Mouse (Mus musculus): Measurements from ENCODE around the gene Ppp2r5e. TPM values are rescaled to one million over a fixed set of nuclear protein-coding genes. Genes with fewer than 3 reads are reported as not detected.

Gene Ppp2r5e
- polyA plus RNA-seq, 1 experiment from 2014 or later = 24.0 TPM

DNA sequence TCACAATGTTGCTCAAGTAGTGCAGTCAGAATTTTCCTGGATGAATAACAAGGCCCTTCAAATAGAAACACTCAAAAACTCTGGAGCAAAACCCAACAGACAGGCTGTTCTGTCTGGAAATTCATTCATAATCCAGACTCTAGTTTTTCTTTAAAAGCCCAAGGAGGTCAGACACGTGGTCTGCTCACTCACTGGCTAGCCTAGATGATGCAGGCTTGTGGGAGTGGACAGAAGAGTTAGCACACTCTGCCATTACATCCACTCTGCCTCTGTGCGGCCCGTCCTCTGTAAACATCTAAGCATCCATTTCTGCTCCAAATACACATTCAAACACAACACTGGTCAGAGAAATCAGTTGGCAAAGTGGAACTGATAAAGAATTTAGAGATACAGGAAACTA is 117.4 kb downstream of the Ppp2r5e start:
- ATAC-seq = no peak
- Histone ChIP-seq H3K4me1 (peaks cover 8% of the 10 kb centered on the region; the same call in 1 of the 2 replicates), H3K4me3 (no peak overlapping the region), H3K27ac (no peak overlapping the region; the same call in 1 of the 2 replicates), H3K9me3 (replicated peaks) (no peaks in the 10 kb centered on the region), H3K4me2 (no peak overlapping the region), H3K9ac (no peak overlapping the region), H3K27me3 (no peaks in the 10 kb centered on the region), H3K36me3 (ENCODE audit: poor library complexity, severe bottlenecking) (peaks cover 9% of the 10 kb centered on the region)
- WGBS = 91% methylated on average over 3 of the region's 3 CpGs

DNA sequence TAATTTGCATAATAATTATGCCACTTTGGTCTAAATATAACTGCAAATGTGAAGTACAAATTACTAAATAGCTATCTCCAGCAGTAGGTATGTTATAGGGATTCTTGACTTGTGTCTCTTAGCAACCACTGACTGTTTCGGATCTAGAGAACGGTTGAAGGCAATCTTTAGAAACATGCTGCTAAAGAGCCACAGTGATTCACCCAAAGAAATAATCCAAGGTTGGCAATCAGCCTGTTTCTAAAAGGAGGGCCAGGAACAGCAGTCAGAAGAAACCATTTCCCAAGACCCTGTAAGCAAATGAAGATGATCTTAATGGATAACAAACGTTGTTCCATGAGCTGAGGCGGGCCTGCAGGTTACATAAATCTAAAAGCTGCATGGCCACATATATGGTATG is 117.9 kb downstream of the Ppp2r5e start:
- Histone ChIP-seq H3K9me3 (replicated peaks) (no peaks in the 10 kb centered on the region), H3K36me3 (ENCODE audit: poor library complexity, severe bottlenecking) (peaks cover 9% of the 10 kb centered on the region), H3K4me3 (no peak overlapping the region), H3K27me3 (no peaks in the 10 kb centered on the region), H3K4me2 (no peak overlapping the region), H3K9ac (no peak overlapping the region), H3K27ac (no peak overlapping the region), H3K4me1 (peaks cover 8% of the 10 kb centered on the region; the same call in 1 of the 2 replicates)
- WGBS = 61% methylated on average over 4 of the region's 4 CpGs
- no peak for ATAC-seq

DNA sequence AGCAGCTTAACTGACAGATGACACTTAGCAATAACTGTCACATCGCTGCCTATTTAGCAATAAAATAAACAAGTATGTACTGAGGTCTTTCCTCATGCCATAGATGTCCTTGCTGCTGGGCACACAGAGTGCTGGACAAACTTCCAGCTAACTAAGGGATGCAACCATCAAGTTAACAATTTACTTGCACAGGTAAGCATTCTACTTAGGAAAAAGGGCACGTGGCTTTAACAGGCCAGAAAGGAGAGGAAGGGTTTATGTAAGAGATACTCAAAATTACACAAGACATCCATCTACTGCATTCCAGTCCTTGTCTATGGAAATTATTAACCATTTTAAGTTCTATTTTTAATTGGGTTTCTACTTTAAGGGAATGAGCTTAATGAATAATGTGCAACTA is 123.0 kb downstream of the Ppp2r5e start:
- Histone ChIP-seq H3K4me1 (peaks cover 5% of the 10 kb centered on the region; the same call in 1 of the 2 replicates), H3K36me3 (ENCODE audit: poor library complexity, severe bottlenecking) (peaks cover 13% of the 10 kb centered on the region; the same call in 1 of the 2 replicates), H3K27me3 (no peaks in the 10 kb centered on the region), H3K4me2 (no peak overlapping the region), H3K4me3 (no peak overlapping the region), H3K9me3 (replicated peaks) (no peaks in the 10 kb centered on the region), H3K27ac (no peak overlapping the region), H3K9ac (no peak overlapping the region)
- no peak for ATAC-seq
- WGBS = 96% methylated on average over 2 of the region's 2 CpGs

DNA sequence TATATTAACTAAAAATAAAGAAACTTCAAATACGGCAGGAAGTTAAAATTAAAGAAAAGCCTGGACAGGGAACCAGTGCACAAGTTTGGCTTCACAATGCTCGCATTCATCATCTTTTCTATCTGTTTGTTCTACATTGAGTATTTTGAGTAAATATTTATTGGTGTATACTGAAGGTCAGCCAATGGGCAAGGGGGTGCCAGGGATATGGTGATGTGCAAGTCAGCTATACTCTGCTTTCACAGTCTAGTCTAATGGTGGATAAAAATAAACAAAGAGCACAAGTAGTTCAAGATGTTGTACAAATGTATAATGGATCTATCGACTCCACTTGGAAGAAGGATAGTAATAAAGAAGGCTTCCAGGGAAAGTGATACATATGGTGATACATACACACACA is 123.9 kb downstream of the Ppp2r5e start:
- Histone ChIP-seq H3K4me1 (peaks cover 4% of the 10 kb centered on the region; the same call in 1 of the 2 replicates), H3K27me3 (no peaks in the 10 kb centered on the region), H3K4me2 (no peak overlapping the region), H3K4me3 (no peak overlapping the region), H3K36me3 (ENCODE audit: poor library complexity, severe bottlenecking) (peaks cover 20% of the 10 kb centered on the region; the same call in 1 of the 2 replicates), H3K9ac (no peak overlapping the region), H3K9me3 (replicated peaks) (no peaks in the 10 kb centered on the region), H3K27ac (no peak overlapping the region)
- ATAC-seq = no peak
- WGBS = 94% methylated on average over 3 of the region's 3 CpGs

DNA sequence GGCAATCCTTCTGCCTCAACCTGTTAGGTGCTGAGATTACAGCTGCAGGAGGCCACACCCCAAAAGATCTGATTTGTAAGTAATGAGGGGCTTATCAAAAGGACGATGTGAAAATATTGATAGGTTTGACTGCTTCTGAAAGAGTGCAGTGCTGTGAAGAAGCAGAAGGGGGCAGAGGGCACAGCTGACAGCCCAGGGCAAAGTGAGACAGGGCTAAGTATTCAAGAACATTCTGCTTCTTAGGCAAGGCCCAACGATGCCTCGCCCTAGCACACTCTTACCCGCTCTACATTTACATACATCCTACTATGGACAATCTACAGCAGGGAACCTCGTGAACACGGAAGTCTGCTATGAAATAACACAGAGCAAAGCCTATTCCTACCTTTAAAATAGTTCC is 128.2 kb downstream of the Ppp2r5e start:
- no peak for ATAC-seq
- H3K27ac ChIP-seq = no peak overlapping the region
- H3K4me2 ChIP-seq = no peak overlapping the region
- no peaks in the 10 kb centered on the region for H3K9me3 ChIP-seq (replicated peaks)
- no peak overlapping the region for H3K9ac ChIP-seq
- 92% methylated on average over 6 of the region's 6 CpGs for WGBS
- no peaks in the 10 kb centered on the region for H3K27me3 ChIP-seq
- peaks cover 4% of the 10 kb centered on the region; the same call in 1 of the 2 replicates for H3K4me1 ChIP-seq
- H3K36me3 ChIP-seq (ENCODE audit: poor library complexity, severe bottlenecking) = peaks cover 59% of the 10 kb centered on the region
- no peak overlapping the region for H3K4me3 ChIP-seq

DNA sequence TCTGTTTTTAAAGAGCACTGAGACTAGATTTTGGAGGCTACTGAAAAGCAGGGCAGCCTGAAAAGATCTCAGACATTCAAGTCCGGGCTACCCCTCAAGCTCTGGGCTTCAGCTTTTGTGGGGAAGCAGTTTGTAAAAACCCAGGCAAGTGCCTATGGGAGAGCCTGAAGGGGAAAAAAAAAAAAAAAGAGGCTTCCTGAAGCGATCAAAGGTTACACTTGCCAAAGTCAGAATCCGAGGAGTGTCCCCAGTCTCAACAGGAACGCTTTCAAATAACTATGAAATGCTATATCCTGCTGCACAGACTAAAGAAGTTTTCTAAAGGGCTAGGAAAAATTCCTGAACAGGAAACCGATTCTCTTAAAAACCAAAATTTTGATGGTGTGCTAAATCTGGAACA is 128.9 kb downstream of the Ppp2r5e start:
- Histone ChIP-seq H3K4me1 (peaks cover 4% of the 10 kb centered on the region; the same call in 1 of the 2 replicates), H3K27me3 (no peaks in the 10 kb centered on the region), H3K36me3 (ENCODE audit: poor library complexity, severe bottlenecking) (peaks cover 64% of the 10 kb centered on the region), H3K27ac (no peak overlapping the region), H3K4me3 (no peak overlapping the region), H3K9ac (no peak overlapping the region), H3K4me2 (no peak overlapping the region), H3K9me3 (replicated peaks) (no peaks in the 10 kb centered on the region)
- ATAC-seq = no peak
- 82% methylated on average over 5 of the region's 5 CpGs for WGBS

DNA sequence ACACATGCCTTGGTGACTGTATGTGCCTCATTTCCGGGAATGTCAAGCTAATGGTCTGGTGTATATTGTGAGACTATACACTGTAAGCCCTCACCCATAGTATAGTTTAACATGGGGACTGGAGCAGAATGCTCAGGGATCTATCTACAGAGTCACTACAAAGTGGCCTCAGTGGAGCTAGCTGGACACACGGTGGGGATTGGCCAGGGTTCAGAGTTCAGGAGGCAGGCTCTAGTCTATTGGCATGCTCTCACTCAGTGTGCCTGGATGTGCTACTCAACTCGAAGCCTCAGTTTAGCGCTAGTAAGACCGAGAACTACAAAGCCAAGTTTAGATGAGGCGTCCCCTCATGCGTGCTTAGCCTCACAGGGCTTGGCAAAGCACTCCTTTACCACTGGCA is 129.8 kb downstream of the Ppp2r5e start:
- Histone ChIP-seq H3K27me3 (no peaks in the 10 kb centered on the region), H3K9me3 (replicated peaks) (no peaks in the 10 kb centered on the region), H3K4me2 (no peak overlapping the region), H3K4me1 (peaks cover 4% of the 10 kb centered on the region; the same call in 1 of the 2 replicates), H3K36me3 (ENCODE audit: poor library complexity, severe bottlenecking) (peaks cover 72% of the 10 kb centered on the region), H3K4me3 (no peak overlapping the region), H3K9ac (no peak overlapping the region), H3K27ac (no peak overlapping the region)
- 92% methylated on average over 7 of the region's 7 CpGs for WGBS
- no peak for ATAC-seq

DNA sequence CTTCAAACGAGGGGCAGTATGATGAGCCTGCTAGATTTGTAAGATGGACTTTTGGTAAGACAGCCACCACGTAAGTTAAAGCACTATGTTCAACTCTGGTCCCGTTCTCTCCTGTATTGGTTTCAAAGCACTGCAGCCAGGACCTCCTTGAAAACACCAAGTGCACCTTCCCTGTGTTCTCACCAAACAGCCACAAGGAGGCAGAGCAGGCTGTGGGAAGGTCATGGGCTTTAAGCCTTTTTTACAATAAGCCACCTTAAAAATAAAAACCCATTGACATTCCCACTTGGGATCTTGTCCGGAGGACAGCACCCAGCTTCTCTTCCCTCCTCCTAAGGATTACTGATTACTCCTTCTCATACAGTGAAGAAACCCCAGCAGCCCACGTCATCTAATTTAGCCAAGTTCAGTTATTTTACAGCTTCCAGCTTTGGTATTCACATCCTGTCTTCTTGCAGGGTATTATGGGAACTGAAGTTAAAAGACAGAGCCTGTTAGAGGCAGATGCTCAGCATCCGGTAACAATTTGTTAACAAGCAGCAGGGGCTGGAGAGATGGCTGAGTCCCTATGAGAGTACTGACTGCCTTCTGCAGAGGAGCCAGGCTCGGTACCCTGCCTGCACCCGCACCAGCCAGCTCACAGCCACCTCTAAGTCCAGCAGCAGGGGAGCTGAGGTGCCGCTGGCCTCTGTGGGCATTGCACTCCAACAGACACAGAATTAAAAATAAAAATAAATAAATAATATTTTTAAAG is 131.9 kb downstream of the Ppp2r5e start:
- H3K36me3 ChIP-seq (ENCODE audit: poor library complexity, severe bottlenecking) = peaks cover 87% of the 10 kb centered on the region
- no peak overlapping the region for H3K4me2 ChIP-seq
- whole genome bisulfite sequencing = 81% methylated on average over 9 of the region's 9 CpGs
- no peak overlapping the region for H3K4me3 ChIP-seq
- ATAC-seq = peak; percentile 36
- H3K27ac ChIP-seq = no peak overlapping the region
- no peaks in the 10 kb centered on the region for H3K27me3 ChIP-seq
- no peak overlapping the region for H3K9ac ChIP-seq
- H3K9me3 ChIP-seq (replicated peaks) = no peaks in the 10 kb centered on the region
- H3K4me1 ChIP-seq = no peaks in the 10 kb centered on the region

DNA sequence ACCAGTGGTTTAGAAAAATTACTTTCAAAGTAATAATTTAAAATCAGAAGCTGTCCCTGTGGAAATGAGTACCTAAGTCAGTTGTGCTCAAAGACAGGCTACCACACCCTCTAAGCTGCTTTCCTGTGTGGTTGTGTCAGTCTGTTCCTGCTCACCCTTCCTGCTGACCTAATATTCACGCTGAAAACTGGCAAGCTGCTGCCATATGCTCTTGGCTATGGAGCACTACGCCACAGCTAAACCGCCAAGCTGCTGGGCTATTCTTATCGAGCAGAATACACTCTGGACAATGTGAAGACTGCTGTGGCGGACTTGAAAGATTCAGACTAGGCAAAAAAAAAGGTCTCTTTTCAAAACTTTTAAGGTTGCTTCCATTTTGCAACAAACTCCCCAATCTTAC is 135.5 kb downstream of the Ppp2r5e start:
- Histone ChIP-seq H3K9me3 (replicated peaks) (no peaks in the 10 kb centered on the region), H3K4me3 (no peak overlapping the region), H3K4me1 (no peaks in the 10 kb centered on the region), H3K27me3 (no peaks in the 10 kb centered on the region), H3K9ac (no peak overlapping the region), H3K36me3 (ENCODE audit: poor library complexity, severe bottlenecking) (peaks cover 78% of the 10 kb centered on the region), H3K4me2 (no peak overlapping the region), H3K27ac (no peak overlapping the region)
- no peak for ATAC-seq
- 85% methylated on average over 5 of the region's 5 CpGs for WGBS

DNA sequence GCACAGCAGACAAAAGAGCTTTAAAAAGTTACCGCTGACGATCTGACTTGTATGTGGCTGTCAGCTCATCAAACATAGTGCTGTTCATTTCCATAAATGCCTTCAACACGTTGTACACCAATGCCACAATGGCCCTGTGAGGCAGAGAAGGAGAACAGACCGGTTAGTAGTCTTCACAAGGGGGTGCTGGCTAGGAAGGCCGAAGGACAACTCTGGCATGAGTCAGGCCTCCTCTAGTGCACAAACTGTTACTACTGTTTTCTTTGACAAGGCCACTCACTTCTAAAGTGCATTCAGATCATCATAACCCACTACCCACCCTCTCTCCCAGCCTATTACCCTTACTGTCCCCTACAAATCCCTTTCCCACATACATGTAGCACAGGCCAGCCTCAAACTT is 136.4 kb downstream of the Ppp2r5e start:
- Histone ChIP-seq H3K27ac (no peak overlapping the region), H3K4me1 (no peaks in the 10 kb centered on the region), H3K4me3 (no peak overlapping the region), H3K36me3 (ENCODE audit: poor library complexity, severe bottlenecking) (peaks cover 69% of the 10 kb centered on the region), H3K9ac (no peak overlapping the region), H3K4me2 (no peak overlapping the region), H3K9me3 (replicated peaks) (no peaks in the 10 kb centered on the region), H3K27me3 (no peaks in the 10 kb centered on the region)
- no peak for ATAC-seq
- 79% methylated on average over 5 of the region's 5 CpGs for WGBS

DNA sequence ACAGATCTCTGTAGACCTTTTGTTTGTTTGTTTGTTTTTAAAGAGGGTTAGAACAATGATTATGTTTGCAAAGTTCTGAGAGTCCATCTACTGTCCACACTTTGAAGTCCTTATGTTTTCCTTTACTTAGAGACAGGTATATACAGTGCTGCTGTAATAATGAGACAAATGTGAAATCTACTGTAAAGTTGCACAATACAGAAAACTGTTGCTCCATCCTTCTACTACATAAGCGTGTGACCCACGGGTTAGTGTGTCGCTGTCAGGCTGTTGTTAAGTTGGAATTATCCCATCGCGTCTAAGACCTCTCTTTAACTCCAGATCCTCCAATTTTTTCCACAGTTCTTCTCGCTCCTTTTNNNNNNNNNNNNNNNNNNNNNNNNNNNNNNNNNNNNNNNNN is 142.6 kb downstream of the Ppp2r5e start:
- WGBS = 92% methylated on average over 6 of the region's 6 CpGs
- Histone ChIP-seq H3K27ac (no peak overlapping the region), H3K9ac (no peak overlapping the region), H3K4me3 (no peak overlapping the region), H3K9me3 (replicated peaks) (no peaks in the 10 kb centered on the region), H3K36me3 (ENCODE audit: poor library complexity, severe bottlenecking) (peaks cover 57% of the 10 kb centered on the region), H3K27me3 (no peaks in the 10 kb centered on the region), H3K4me1 (no peaks in the 10 kb centered on the region), H3K4me2 (no peak overlapping the region)
- ATAC-seq = no peak

DNA sequence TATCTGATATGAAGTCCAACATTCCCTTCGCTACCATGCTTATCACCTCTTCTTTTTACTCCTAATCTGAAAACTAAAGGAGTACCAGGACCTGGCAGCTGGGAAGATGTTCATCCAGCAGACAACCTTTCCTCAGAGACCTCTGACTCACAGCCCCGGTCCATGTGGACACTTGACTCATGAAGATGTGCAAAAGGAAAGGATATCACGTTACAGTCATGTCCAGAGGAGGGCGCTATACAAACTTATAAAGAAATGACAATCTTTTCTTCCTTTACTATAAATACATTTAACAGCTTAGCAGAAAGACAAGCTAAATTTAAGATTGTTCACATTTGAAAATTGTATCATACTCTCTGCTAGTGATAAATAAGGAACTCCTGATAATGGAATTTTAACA is 143.0 kb downstream of the Ppp2r5e start:
- no peak overlapping the region for H3K4me3 ChIP-seq
- no peak overlapping the region for H3K27ac ChIP-seq

DNA sequence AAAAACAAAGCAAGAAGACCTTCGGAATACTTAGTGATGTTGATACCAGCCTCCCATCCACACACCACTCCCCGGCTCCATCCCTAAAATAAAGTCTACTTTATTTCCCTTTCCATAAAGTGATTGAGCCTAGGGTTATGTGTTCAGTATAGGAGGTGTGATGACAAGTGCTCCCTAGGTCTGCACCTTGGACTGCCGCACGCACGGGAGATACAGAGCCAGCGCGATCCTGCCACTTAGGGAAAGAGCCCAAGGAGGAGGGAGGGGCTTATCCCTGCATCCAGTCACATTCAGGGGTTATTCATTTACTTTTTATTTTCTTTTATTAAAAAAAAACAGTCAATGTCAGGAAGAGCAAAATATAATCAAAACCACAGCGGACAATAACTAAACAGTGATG is 145.5 kb downstream of the Ppp2r5e start:
- Histone ChIP-seq H3K27ac (no peak overlapping the region), H3K9ac (no peak overlapping the region), H3K27me3 (no peaks in the 10 kb centered on the region), H3K36me3 (ENCODE audit: poor library complexity, severe bottlenecking) (peaks cover 43% of the 10 kb centered on the region), H3K4me2 (no peak overlapping the region), H3K4me1 (no peaks in the 10 kb centered on the region), H3K4me3 (no peak overlapping the region), H3K9me3 (replicated peaks) (no peaks in the 10 kb centered on the region)
- no peak for ATAC-seq
- 93% methylated on average over 8 of the region's 8 CpGs for WGBS

More for the DNA sequence above, 143.0 kb downstream of the Ppp2r5e start:
- 79% methylated on average over 4 of the region's 4 CpGs for WGBS
- Histone ChIP-seq H3K4me2 (no peak overlapping the region), H3K36me3 (ENCODE audit: poor library complexity, severe bottlenecking) (peaks cover 53% of the 10 kb centered on the region), H3K4me1 (no peaks in the 10 kb centered on the region), H3K9ac (no peak overlapping the region), H3K9me3 (replicated peaks) (no peaks in the 10 kb centered on the region), H3K27me3 (no peaks in the 10 kb centered on the region)
- no peak for ATAC-seq

Measured in forebrain, embryonic 13.5 days (tissue).